Mouse (Mus musculus): ENCODE measurements around the gene Mgat4a. TPM values are rescaled to one million over a fixed set of nuclear protein-coding genes. Genes with fewer than 3 reads are reported as not detected.

The Mgat4a gene
- polyA plus RNA-seq, 2 experiments = 6.8 to 9.0 TPM

- Histone ChIP-seq H3K9me3 (ENCODE audit: control insufficient read depth, low read length) (no peaks in the 10 kb centered on the region), H3K4me2 (replicated peaks; ENCODE audit: low read depth, low read length, severe bottlenecking) (no peak overlapping the region), H3K27ac (replicated peaks; ENCODE audit: low read depth, low read length) (no peak overlapping the region), H3K27me3 (ENCODE audit: control insufficient read depth, insufficient read depth, low read length) (no peaks in the 10 kb centered on the region), H3K4me3 (replicated peaks; ENCODE audit: low read length) (no peak overlapping the region), H3K9ac (ENCODE audit: low read depth, low read length, severe bottlenecking) (no peak overlapping the region), H3K4me1 (ENCODE audit: control insufficient read depth, insufficient read depth, low read length) (peaks cover under 1% of the 10 kb centered on the region; the same call in 1 of the 2 replicates), H3K36me3 (ENCODE audit: control insufficient read depth, insufficient read depth, low read length) (0 out of 2 replicates have a peak, but pooled peaks cover 3% of the 10 kb centered on the region)
- TF ChIP-seq POLR2A (IDR thresholded peaks at IDR 0.05; ENCODE audit: borderline replicate concordance, extremely low read depth, insufficient read depth, insufficient read length) = no peak
- 78% methylated on average over 10 of the region's 10 CpGs for WGBS
- ATAC-seq (ENCODE audit: low FRiP score, low read depth) = no peak
- no peak for DNase-seq (ENCODE audit: low spot score)
Observed at GRCm38 (mm10) chr1:37495698-37496321, 45.0 kb downstream of the Mgat4a start.

- Histone ChIP-seq H3K9ac (ENCODE audit: low read depth, low read length, severe bottlenecking) (no peak overlapping the region), H3K4me1 (ENCODE audit: control insufficient read depth, insufficient read depth, low read length) (peaks cover 3% of the 10 kb centered on the region; the same call in 1 of the 2 replicates), H3K27ac (replicated peaks; ENCODE audit: low read depth, low read length) (no peak overlapping the region), H3K4me2 (replicated peaks; ENCODE audit: low read depth, low read length, severe bottlenecking) (no peak overlapping the region), H3K9me3 (ENCODE audit: control insufficient read depth, low read length) (no peaks in the 10 kb centered on the region), H3K36me3 (ENCODE audit: control insufficient read depth, insufficient read depth, low read length) (0 out of 2 replicates have a peak, but pooled peaks cover 3% of the 10 kb centered on the region), H3K27me3 (ENCODE audit: control insufficient read depth, insufficient read depth, low read length) (no peaks in the 10 kb centered on the region), H3K4me3 (replicated peaks; ENCODE audit: low read length) (no peak overlapping the region)
- 51% methylated on average over 3 of the region's 3 CpGs for WGBS
- DNase-seq (ENCODE audit: low spot score) = peak; percentile 50
- no peak for TF ChIP-seq POLR2A (IDR thresholded peaks at IDR 0.05; ENCODE audit: borderline replicate concordance, extremely low read depth, insufficient read depth, insufficient read length)
- 0 out of 2 replicates have a peak, but pooled peaks have one; percentile 57 for ATAC-seq (ENCODE audit: low FRiP score, low read depth)
Observed at GRCm38 (mm10) chr1:37495104-37495503, 45.7 kb downstream of the Mgat4a start.

- Histone ChIP-seq H3K9me3 (ENCODE audit: control insufficient read depth, low read length) (no peaks in the 10 kb centered on the region), H3K9ac (ENCODE audit: low read depth, low read length, severe bottlenecking) (no peak overlapping the region), H3K27ac (replicated peaks; ENCODE audit: low read depth, low read length) (no peak overlapping the region), H3K4me1 (ENCODE audit: control insufficient read depth, insufficient read depth, low read length) (peaks cover 3% of the 10 kb centered on the region; the same call in 1 of the 2 replicates), H3K4me2 (replicated peaks; ENCODE audit: low read depth, low read length, severe bottlenecking) (no peak overlapping the region), H3K27me3 (ENCODE audit: control insufficient read depth, insufficient read depth, low read length) (no peaks in the 10 kb centered on the region), H3K36me3 (ENCODE audit: control insufficient read depth, insufficient read depth, low read length) (peaks cover 7% of the 10 kb centered on the region; the same call in 1 of the 2 replicates), H3K4me3 (replicated peaks; ENCODE audit: low read length) (no peak overlapping the region)
- ATAC-seq (ENCODE audit: low FRiP score, low read depth) (no peak), DNase-seq (ENCODE audit: low spot score) (no peak)
- TF ChIP-seq POLR2A (IDR thresholded peaks at IDR 0.05; ENCODE audit: borderline replicate concordance, extremely low read depth, insufficient read depth, insufficient read length) = no peak
- 81% methylated on average over 7 of the region's 7 CpGs for WGBS
Observed at GRCm38 (mm10) chr1:37491672-37492071, 49.1 kb downstream of the Mgat4a start.

GRCm38 (mm10) chr1:37490691-37491212, 50.1 kb downstream of the Mgat4a start:
- DNase-seq (ENCODE audit: low spot score) = no peak
- TF ChIP-seq POLR2A (IDR thresholded peaks at IDR 0.05; ENCODE audit: borderline replicate concordance, extremely low read depth, insufficient read depth, insufficient read length) = no peak

GRCm38 (mm10) chr1:37488531-37488930, 52.3 kb downstream of the Mgat4a start:
- H3K4me3 ChIP-seq (replicated peaks; ENCODE audit: low read length) = no peak overlapping the region
- H3K4me1 ChIP-seq (ENCODE audit: control insufficient read depth, insufficient read depth, low read length) = peaks cover 3% of the 10 kb centered on the region; the same call in 1 of the 2 replicates
- 91% methylated on average over 12 of the region's 12 CpGs for WGBS
- H3K9ac ChIP-seq (ENCODE audit: low read depth, low read length, severe bottlenecking) = no peak overlapping the region
- peaks cover 7% of the 10 kb centered on the region; the same call in 1 of the 2 replicates for H3K36me3 ChIP-seq (ENCODE audit: control insufficient read depth, insufficient read depth, low read length)
- ATAC-seq (ENCODE audit: low FRiP score, low read depth) (no peak), DNase-seq (ENCODE audit: low spot score) (no peak)
- no peak overlapping the region for H3K27ac ChIP-seq (replicated peaks; ENCODE audit: low read depth, low read length)
- no peaks in the 10 kb centered on the region for H3K9me3 ChIP-seq (ENCODE audit: control insufficient read depth, low read length)
- no peak overlapping the region for H3K4me2 ChIP-seq (replicated peaks; ENCODE audit: low read depth, low read length, severe bottlenecking)
- no peak for TF ChIP-seq POLR2A (IDR thresholded peaks at IDR 0.05; ENCODE audit: borderline replicate concordance, extremely low read depth, insufficient read depth, insufficient read length)
- no peaks in the 10 kb centered on the region for H3K27me3 ChIP-seq (ENCODE audit: control insufficient read depth, insufficient read depth, low read length)

More at GRCm38 (mm10) chr1:37490691-37491212, 50.1 kb downstream of the Mgat4a start:
- Histone ChIP-seq H3K36me3 (ENCODE audit: control insufficient read depth, insufficient read depth, low read length) (peaks cover 7% of the 10 kb centered on the region; the same call in 1 of the 2 replicates), H3K4me1 (ENCODE audit: control insufficient read depth, insufficient read depth, low read length) (peaks cover 3% of the 10 kb centered on the region; the same call in 1 of the 2 replicates), H3K27ac (replicated peaks; ENCODE audit: low read depth, low read length) (no peak overlapping the region), H3K27me3 (ENCODE audit: control insufficient read depth, insufficient read depth, low read length) (no peaks in the 10 kb centered on the region), H3K4me3 (replicated peaks; ENCODE audit: low read length) (no peak overlapping the region), H3K9ac (ENCODE audit: low read depth, low read length, severe bottlenecking) (no peak overlapping the region), H3K9me3 (ENCODE audit: control insufficient read depth, low read length) (no peaks in the 10 kb centered on the region), H3K4me2 (replicated peaks; ENCODE audit: low read depth, low read length, severe bottlenecking) (no peak overlapping the region)
- no peak for ATAC-seq (ENCODE audit: low FRiP score, low read depth)
- WGBS = 71% methylated on average over 5 of the region's 5 CpGs

All from limb, embryonic 14.5 days (tissue).